Mouse (Mus musculus): ENCODE data around the gene Mrvi1. TPM values are rescaled to one million over a fixed set of nuclear protein-coding genes. Genes with fewer than 3 reads are reported as not detected.

Mrvi1 gene
- polyA plus RNA-seq (2015; fragmentation: Nextera tagmentation; extraction: Ambion mirVana): 0.18 and 0.44 TPM in 2 replicates

DNA sequence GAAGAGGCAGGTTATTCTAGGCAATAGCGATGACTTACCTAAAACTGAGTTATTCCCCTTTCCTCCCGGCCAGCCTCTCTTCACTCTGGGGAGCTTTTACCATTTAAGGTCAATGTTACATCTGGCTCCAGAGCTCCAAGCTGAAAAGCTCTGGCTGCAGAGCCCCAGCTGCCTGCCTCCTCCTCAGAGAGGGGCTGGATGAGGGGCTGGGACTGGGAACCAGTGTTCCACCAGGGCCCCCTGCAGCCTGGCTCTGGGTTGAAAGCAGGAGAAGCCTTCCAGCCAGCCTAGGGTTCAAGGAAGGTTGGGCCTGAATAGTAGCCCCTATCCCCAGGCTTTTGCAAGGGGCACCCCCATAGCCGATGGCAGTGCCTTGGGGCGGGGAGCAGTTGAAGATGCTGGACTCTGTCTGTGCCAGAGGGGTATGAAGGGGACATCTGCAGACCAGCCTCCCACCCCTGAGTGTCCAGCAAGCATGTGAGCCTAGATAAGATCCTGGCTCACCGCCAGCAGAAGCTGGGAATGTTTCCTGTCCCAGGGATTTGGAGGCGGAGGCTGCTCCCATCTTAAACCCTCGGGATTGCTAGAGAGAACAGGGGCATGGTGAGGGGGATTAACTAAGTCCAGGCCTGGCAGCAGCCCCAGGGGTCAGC lies at the start of gene Mrvi1:
Mrvi1 (minus strand) TSS at position 409 of the 653 bp plus-strand sequence.
- no peak within 1 kb of the TSS for H3K4me2 ChIP-seq
- H3K27ac ChIP-seq: no peak within 1 kb of the TSS

DNA sequence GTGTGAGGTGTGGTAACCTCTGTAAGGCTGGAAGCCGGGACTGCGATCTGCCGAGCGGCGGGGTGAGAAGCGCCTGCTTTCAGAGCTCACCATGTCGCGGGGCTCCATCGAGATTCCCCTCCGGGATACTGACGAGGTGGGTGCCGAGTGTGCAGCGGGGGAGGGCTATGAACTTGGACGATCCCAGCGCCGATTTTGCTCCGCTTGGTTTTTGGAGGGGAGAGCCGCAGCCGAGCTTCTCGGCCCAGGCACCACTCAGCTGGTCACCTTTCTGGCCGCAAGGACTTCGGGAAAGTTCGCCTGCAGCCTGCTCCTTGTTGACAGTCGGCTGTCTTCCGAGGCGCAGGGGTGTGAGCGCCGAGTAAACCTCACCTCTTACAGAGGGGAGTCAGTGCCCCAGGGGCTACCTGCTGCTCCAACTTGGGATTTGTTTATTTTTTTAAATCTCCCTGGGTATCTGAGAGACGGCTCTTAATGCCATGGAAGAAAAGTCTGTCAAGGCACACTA lies 46.8 kb upstream of the Mrvi1 start:
- H3K4me1 ChIP-seq: peaks cover 14% of the 10 kb centered on the region
- no peaks in the 10 kb centered on the region for H3K9me3 ChIP-seq
- peak overlapping the region; percentile 88 for H3K9ac ChIP-seq
- peaks cover 20% of the 10 kb centered on the region for H3K36me3 ChIP-seq
- peak overlapping the region; percentile 92 for H3K27ac ChIP-seq
- ATAC-seq (ENCODE audit: insufficient number of reproducible peaks, insufficient read depth, low FRiP score, low TSS enrichment, low read depth): peak; percentile 54; the same call in 1 of the 2 replicates
- H3K4me2 ChIP-seq: peak overlapping the region; percentile 88
- peak overlapping the region; percentile 87 for H3K4me3 ChIP-seq
- H3K27me3 ChIP-seq: no peaks in the 10 kb centered on the region
- WGBS: 1% methylated on average over 29 of the region's 29 CpGs

More for the DNA sequence above, at the start of gene Mrvi1:
- 54% methylated on average over 7 of the region's 7 CpGs for WGBS
- Histone ChIP-seq H3K36me3 (no peaks in the 10 kb centered on the region), H3K4me3 (no peak within 1 kb of the TSS), H3K9ac (no peak within 1 kb of the TSS), H3K9me3 (no peaks in the 10 kb centered on the region), H3K4me1 (peaks cover 11% of the 10 kb centered on the region), H3K27me3 (no peaks in the 10 kb centered on the region)
- no peak for ATAC-seq (ENCODE audit: insufficient number of reproducible peaks, insufficient read depth, low FRiP score, low TSS enrichment, low read depth)

DNA sequence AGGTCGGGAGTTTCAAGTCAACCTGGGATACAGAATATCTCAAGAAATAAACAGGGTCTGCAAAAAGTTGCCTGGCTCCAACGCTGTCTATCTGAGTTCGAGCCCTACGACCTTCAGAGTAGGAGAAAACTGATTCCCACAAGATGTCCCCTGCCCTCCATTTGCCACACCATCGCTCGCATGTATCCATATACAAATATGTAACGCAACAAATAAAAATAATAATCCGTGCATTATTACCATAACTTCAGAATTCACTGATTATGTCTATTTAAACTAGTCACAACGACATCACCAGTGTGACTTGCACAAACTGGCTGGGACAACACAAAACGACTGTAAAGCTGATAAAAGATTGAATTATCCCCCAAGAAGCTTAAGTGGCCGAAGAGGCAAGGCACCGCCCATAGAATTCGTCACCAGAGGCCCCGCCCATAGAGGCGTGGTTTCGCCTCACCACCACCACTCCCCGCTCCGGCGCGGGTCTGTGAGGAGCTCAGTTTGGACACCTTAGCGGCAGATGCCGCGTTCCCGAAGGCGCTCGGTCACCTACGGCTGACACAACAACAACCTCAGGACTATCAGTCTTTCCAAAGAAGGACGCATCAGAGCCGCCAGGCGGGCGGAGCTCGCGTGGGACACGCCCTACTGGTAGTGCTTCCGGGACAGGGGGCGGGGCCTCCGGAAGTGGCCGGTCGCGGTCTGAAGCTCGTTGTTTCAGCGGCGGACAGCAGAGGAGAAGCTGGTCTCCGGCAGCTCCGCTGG lies 46.2 kb upstream of the Mrvi1 start, which contains the start of gene Ctr9:
Ctr9 (plus strand) TSS at position 671 of the 765 bp plus-strand sequence.
- Histone ChIP-seq H3K4me3 (peak within 1 kb of the TSS; percentile 87), H3K9ac (peak within 1 kb of the TSS; percentile 88), H3K4me1 (peaks cover 15% of the 10 kb centered on the region), H3K9me3 (no peaks in the 10 kb centered on the region), H3K27ac (peak within 1 kb of the TSS; percentile 92), H3K27me3 (no peaks in the 10 kb centered on the region), H3K36me3 (peaks cover 16% of the 10 kb centered on the region; the same call in 1 of the 2 replicates), H3K4me2 (peak within 1 kb of the TSS; percentile 88)
- ATAC-seq (ENCODE audit: insufficient number of reproducible peaks, insufficient read depth, low FRiP score, low TSS enrichment, low read depth): peak; percentile 95
- 6% methylated on average over 45 of the region's 45 CpGs for WGBS

DNA sequence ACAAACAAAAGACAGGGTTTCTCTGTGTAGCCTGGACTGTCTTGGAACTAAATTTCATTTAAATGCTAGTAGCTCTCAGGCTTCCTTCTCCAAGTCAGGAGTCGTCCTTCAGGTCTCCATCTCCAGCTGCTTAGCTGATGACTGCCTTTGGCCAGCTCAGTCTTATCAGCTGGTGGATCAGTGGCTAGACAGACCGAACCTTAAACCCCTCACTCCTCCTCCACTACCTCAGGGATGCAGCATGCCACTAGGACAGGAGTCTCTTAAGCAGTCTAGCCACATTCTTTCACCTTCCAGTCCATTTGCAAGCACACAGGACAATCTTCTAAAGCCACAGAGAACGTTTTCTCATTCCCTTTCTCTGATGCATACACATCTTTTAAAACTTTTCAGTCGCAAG lies 42.7 kb upstream of the Mrvi1 start:
- H3K4me3 ChIP-seq: no peak overlapping the region
- H3K4me2 ChIP-seq: no peak overlapping the region
- no peaks in the 10 kb centered on the region for H3K27me3 ChIP-seq
- no peaks in the 10 kb centered on the region for H3K9me3 ChIP-seq
- no peaks in the 10 kb centered on the region for H3K36me3 ChIP-seq
- no peak for ATAC-seq (ENCODE audit: insufficient number of reproducible peaks, insufficient read depth, low FRiP score, low TSS enrichment, low read depth)
- WGBS: 49% methylated on average over 4 of the region's 4 CpGs
- H3K4me1 ChIP-seq: peaks cover 12% of the 10 kb centered on the region
- no peak overlapping the region for H3K27ac ChIP-seq
- H3K9ac ChIP-seq: no peak overlapping the region

DNA sequence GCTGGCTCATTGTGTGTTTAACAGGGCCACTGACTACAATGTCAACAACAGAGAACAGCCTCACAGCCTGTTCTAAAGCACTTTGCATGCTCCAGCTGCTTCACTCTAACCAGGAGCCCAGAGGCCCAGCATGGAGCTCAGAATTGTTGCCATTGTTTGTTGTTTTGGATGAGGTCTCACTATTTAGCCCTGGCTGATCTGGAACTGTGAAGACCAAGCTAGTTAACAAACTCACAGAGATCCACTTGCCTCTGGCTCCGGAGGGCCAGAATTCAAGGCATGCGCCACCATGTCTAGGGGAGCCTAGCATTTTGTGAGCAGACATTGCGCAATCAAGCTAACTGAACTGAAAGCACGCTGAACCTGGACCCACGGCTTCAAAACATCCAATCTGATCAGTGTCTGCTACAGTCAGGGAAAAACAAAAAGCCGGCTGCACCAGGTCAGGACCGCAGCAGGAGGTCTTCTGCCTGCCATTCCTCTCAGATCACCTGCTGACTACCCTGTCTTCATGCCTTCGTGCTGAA lies 41.9 kb upstream of the Mrvi1 start:
- peaks cover 6% of the 10 kb centered on the region; the same call in 1 of the 2 replicates for H3K4me1 ChIP-seq
- H3K4me3 ChIP-seq: no peak overlapping the region
- no peak overlapping the region; the same call in 1 of the 2 replicates for H3K4me2 ChIP-seq
- peak overlapping the region; percentile 51 for H3K27ac ChIP-seq
- H3K9me3 ChIP-seq: no peaks in the 10 kb centered on the region
- no peaks in the 10 kb centered on the region for H3K36me3 ChIP-seq
- WGBS: 26% methylated on average over 8 of the region's 8 CpGs
- 0 out of 2 replicates have a peak overlapping the region, but pooled peaks have one; percentile 6 for H3K9ac ChIP-seq
- no peak for ATAC-seq (ENCODE audit: insufficient number of reproducible peaks, insufficient read depth, low FRiP score, low TSS enrichment, low read depth)
- H3K27me3 ChIP-seq: no peaks in the 10 kb centered on the region

DNA sequence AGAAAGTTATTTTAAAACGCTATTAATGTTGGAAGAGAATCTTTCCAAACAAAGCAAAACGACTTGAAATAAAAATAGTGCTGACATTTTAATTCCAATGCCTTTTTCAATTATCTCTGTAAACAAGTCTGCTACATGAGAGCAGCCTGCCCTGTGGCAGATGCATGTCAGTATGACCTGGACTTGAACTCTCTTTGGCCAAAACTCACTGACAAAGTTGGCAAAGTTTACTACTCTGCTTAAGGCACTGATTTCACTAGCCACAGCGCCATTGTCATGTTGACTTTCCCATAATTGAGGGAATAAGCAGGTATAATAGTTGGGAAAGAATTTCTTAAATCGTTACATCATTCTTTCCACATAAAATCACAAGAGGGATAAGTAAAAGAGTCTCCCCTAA lies 38.6 kb upstream of the Mrvi1 start:
- no peak overlapping the region for H3K27ac ChIP-seq
- no peak overlapping the region for H3K4me2 ChIP-seq
- ATAC-seq (ENCODE audit: insufficient number of reproducible peaks, insufficient read depth, low FRiP score, low TSS enrichment, low read depth): no peak
- H3K4me3 ChIP-seq: no peak overlapping the region
- H3K4me1 ChIP-seq: 0 out of 2 replicates have a peak, but pooled peaks cover 6% of the 10 kb centered on the region
- no peaks in the 10 kb centered on the region for H3K9me3 ChIP-seq
- WGBS: 67% methylated on average over 4 of the region's 4 CpGs
- no peaks in the 10 kb centered on the region for H3K27me3 ChIP-seq
- no peak overlapping the region for H3K9ac ChIP-seq
- H3K36me3 ChIP-seq: no peaks in the 10 kb centered on the region

DNA sequence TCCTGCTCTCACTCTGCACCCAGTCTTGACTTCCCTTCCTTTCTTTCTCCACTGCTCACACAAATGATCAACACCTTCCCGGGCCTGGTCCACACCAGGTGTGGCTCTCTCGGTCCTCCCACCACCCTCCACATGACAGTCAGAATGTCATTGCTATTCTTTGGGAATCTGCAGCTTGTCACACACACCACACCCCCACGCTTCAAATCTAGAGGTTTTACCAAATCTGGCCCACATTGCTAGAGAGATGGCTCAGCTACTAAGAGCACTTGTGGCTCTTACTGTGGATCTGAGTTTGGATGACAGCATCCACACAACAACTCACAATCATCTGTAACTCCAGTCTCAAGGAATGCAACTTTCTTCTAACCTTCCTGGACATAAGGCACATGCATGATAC lies 34.7 kb upstream of the Mrvi1 start:
- Histone ChIP-seq H3K4me3 (no peak overlapping the region), H3K27ac (no peak overlapping the region), H3K9me3 (no peaks in the 10 kb centered on the region), H3K9ac (no peak overlapping the region), H3K4me1 (no peaks in the 10 kb centered on the region), H3K4me2 (no peak overlapping the region), H3K36me3 (no peaks in the 10 kb centered on the region), H3K27me3 (no peaks in the 10 kb centered on the region)
- ATAC-seq (ENCODE audit: insufficient number of reproducible peaks, insufficient read depth, low FRiP score, low TSS enrichment, low read depth): no peak
- WGBS: 80% methylated on average over 3 of the region's 3 CpGs

DNA sequence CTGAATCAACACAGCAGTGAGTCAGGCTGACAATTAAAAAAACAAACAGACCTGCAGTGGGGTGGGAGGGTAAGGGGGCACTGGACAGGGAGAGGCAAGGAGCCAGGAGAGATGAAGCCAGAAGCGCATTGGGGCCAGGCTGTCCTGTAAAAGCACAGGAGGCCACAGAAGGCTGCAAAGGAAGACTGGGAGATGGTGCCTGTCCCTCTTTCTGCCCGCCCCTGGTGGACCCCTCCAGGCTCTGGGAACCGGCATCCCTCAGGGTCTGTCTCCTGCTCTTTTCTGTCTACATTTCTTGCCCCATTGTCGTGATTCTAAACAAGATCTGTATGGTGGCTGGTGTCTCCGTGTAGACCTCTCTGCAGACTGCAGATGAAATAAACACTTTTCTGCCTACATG lies 33.5 kb upstream of the Mrvi1 start:
- Histone ChIP-seq H3K9me3 (no peaks in the 10 kb centered on the region), H3K27me3 (no peaks in the 10 kb centered on the region), H3K4me3 (no peak overlapping the region), H3K27ac (no peak overlapping the region), H3K36me3 (no peaks in the 10 kb centered on the region), H3K4me2 (no peak overlapping the region), H3K4me1 (no peaks in the 10 kb centered on the region), H3K9ac (no peak overlapping the region)
- ATAC-seq (ENCODE audit: insufficient number of reproducible peaks, insufficient read depth, low FRiP score, low TSS enrichment, low read depth): no peak
- 71% methylated on average over 5 of the region's 5 CpGs for WGBS

DNA sequence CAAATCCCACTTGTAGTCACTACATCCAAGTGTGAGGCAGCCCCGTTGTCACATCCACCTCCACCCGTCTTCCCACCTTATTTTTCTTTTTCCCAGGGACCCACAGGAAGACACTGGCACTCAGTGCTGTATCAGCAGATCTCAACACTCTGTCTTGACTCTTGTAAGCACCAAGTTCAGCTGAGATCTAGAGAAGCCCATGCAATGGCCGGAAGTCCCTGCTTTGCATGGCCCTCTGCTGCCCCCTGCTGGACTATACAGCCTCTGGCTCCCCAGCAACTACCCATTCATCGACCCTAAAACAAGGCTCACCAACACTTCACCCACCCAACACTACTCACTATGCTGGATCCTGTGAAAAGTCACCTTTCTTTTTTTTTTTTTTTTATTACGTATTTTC lies 32.6 kb upstream of the Mrvi1 start:
- H3K9ac ChIP-seq: no peak overlapping the region
- no peaks in the 10 kb centered on the region for H3K9me3 ChIP-seq
- no peaks in the 10 kb centered on the region for H3K4me1 ChIP-seq
- no peak overlapping the region for H3K27ac ChIP-seq
- ATAC-seq (ENCODE audit: insufficient number of reproducible peaks, insufficient read depth, low FRiP score, low TSS enrichment, low read depth): peak; percentile 43; the same call in 1 of the 2 replicates
- no peaks in the 10 kb centered on the region for H3K27me3 ChIP-seq
- no peaks in the 10 kb centered on the region for H3K36me3 ChIP-seq
- H3K4me3 ChIP-seq: no peak overlapping the region
- no peak overlapping the region for H3K4me2 ChIP-seq
- WGBS: 26% methylated on average over 5 of the region's 5 CpGs

DNA sequence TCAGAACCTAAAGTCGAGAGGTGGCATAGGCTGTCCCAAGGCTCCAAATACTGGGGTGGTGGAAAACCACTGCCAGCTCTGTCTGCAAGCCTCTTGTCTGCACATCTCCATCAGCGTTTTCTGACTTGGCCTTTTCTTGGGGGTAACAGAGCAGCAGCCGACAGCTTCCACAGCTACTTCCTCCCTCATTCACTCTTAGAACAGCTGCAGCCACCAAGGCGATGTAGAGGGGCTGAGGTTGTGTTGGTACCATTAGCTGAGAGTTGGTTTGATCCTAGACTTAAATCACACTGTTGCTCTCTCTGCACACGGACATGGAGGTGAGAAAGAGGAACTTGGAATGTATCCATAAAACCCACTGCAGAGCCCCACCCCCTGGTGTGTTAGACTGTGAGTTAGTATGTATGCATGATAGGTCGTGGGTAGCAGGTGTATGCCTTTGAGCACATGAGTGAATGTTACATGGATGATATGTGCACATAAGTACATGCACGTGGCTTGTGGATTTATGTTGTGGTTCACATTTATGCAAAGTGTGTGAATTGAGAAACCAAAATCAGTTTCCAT lies 31.9 kb upstream of the Mrvi1 start:
- no peak for ATAC-seq (ENCODE audit: insufficient number of reproducible peaks, insufficient read depth, low FRiP score, low TSS enrichment, low read depth)
- WGBS: 79% methylated on average over 7 of the region's 7 CpGs
- H3K27ac ChIP-seq: no peak overlapping the region
- no peak overlapping the region for H3K4me2 ChIP-seq
- H3K4me3 ChIP-seq: no peak overlapping the region
- peak overlapping the region; percentile 11; the same call in 1 of the 2 replicates for H3K9ac ChIP-seq
- no peaks in the 10 kb centered on the region for H3K36me3 ChIP-seq
- H3K27me3 ChIP-seq: no peaks in the 10 kb centered on the region
- no peaks in the 10 kb centered on the region for H3K4me1 ChIP-seq
- H3K9me3 ChIP-seq: no peaks in the 10 kb centered on the region

DNA sequence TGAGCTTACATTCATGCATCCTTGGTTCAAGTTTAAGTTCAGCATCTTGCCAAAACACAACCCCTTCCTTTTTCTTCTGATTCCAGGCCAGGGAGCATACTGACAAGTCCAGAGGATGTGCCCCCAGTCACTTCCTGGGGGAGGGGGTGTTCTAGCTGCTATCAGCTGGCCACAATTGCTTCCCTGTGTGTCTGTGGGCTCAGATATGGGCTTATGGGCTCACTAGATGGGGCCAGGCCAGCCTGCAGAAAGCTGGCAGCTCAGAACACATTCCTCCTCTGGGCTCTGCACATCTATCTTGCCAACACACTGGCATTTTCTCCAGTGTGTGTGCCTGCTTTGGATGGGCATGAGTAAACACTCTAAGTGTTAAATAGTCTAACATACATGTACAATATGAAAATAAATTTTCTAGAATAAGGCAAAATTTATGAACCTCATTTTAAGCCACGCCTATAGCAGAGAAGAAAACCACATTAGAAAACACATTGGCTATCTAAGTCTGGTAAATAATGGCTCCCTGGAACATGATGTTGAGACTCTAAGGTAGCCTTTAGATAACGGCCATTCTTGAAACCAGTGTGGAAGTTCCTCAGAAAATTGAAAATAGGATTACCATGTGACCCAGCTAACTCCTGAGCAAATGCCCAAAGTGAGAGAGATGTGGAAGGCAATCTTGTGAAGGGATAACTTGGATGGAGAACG lies 22.0 kb upstream of the Mrvi1 start:
- Histone ChIP-seq H3K27me3 (no peaks in the 10 kb centered on the region), H3K9me3 (no peaks in the 10 kb centered on the region), H3K4me1 (no peaks in the 10 kb centered on the region), H3K4me3 (no peak overlapping the region), H3K4me2 (no peak overlapping the region), H3K9ac (no peak overlapping the region), H3K27ac (no peak overlapping the region), H3K36me3 (no peaks in the 10 kb centered on the region)
- no peak for ATAC-seq (ENCODE audit: insufficient number of reproducible peaks, insufficient read depth, low FRiP score, low TSS enrichment, low read depth)
- WGBS: 85% methylated on average over 3 of the region's 3 CpGs

Data from embryonic facial prominence, embryonic 13.5 days (tissue).